Mouse (Mus musculus): ENCODE measurements around the gene Crat.
A peak's percentile ranks its signal among the peaks of the same experiment; 100 is the strongest.

Gene Crat

GRCm38 (mm10) chr2:30415157-30415935 lies at the start of gene Crat:
Gene Crat, minus strand, starts transcription at chr2:30415813.
- DNase-seq (ENCODE audit: low spot score) = peak; percentile 93

DNA sequence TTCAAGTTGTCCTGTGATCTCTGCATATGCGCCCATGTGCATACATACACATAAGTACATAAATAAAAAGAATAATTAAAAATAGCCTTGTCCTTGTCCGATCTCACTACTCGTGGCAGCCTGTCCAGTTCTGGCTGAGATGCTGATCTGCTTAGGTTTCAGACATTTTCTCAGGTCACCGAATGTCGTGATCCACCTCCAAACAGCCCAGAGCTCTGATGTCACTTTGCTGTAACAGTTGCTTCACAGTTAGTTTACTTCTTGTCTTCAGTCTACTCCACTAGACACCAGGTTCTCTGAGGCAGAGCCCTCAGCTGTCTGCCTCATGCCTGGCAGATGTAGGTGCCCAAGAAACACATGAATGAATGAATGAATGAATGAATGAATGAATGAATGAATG lies 48.8 kb upstream of the Crat start:
- peak; percentile 66 for DNase-seq (ENCODE audit: low spot score)

- DNase-seq (ENCODE audit: low spot score) = peak; percentile 93
Observed at GRCm38 (mm10) chr2:30463904-30464330, 48.3 kb upstream of the Crat start.

DNA sequence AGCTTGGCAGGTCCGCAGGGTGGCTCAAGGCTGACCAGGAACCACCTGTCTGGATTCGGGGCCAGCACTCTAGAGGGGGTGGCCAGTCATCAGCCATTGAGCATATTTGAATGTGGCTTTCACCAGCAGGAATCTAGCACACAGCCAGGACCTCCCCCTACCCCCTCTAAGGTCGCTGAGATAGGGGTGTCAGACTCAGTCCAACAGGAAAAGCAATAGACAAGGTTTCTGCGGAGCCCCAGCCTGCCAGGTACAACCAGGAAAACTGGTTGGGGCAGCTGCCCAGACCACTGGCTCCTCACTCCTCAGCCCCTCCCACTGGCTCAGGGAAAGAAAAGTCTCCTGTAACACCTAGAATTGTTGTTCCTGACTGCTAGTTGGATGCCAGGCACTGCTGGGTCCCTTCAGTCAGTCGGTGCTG lies 47.7 kb upstream of the Crat start:
- no peak for DNase-seq (ENCODE audit: low spot score)

GRCm38 (mm10) chr2:30459241-30459640 lies 43.6 kb upstream of the Crat start:
- DNase-seq (ENCODE audit: low spot score) = no peak

DNA sequence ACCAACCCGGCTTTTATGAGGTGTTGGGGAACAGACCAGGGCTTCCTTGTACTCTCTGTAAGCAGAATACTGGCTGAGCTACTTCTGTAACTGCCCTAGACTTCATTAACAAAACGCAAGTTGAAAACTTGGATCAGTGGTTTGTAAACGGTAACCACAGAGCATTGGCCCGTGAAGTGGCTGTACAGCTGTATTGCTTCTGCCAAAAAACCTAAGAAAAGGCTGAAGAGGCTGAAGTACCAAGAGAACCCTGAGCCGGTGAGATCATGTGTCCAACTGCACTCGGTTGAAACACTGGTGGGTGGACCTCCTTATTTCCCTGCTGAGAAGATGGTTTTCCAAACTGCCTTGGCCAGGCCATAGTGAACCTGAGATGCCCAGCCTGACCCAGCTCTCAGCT lies 42.7 kb upstream of the Crat start:
- no peak for DNase-seq (ENCODE audit: low spot score)

DNA sequence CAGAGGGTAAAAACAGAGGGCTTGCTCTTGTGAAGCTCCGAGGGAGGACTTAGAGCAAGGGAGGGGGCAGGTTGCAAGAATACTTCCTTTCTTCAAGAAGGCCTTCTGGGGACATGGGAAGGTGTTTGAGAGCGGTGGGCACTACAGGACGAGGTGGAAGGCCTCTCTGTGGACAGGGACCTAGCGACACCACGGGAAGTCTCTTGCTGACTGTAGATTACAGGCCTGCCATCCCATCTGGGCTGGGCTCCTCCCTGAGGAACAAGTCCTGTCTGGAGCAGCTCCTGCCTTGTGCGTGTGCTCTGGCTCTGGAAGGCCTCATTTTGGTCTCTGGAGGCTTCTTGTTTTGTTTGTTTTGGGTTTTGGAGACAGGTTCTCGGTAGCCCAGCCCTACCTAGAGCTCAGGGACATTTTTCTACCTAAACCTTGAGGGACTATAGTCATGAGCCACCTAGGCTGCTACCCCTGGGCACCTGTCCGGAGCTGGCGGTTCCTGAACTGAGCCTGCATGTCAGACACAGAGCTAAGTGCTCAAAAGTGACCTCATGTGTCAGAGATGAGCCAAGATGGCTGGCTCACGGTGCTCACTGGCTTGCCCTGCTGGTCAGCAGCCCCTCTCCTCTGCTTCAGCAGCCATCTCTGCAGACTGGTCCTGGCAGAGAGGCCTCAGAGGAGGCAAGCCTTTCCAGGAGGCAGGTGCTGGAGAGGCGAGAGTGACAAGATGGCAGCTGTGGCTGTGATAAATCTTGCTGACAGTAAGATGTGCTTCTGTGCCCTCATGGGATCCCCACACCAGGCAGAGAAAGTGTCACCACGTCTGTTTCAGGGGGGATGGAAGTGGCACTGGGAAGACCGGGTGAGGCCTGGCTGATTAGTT lies 40.7 kb upstream of the Crat start:
- DNase-seq (ENCODE audit: low spot score) = peak; percentile 52

DNA sequence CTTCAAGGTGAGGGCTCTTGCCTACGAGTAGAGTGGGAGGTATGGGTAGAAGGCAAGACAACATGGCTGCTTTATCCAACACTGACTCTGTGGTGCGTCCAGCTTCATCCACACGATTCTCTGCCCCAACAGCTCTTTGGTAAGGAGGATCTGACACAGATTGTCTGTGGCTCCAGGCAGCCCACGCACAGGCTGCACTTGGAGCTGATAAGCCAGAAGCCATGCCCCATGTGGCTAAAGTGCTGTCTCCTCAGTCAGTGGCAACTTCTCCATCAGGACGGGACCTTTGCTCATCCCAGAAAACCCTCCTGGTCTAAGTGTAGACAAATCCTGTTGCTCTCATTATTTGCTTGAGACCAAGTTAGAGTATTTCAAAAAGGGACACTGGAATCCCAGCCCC lies 39.0 kb upstream of the Crat start:
- no peak for DNase-seq (ENCODE audit: low spot score)

- no peak for DNase-seq (ENCODE audit: low spot score)
Observed at GRCm38 (mm10) chr2:30453570-30453969, 38.0 kb upstream of the Crat start.

GRCm38 (mm10) chr2:30451525-30451924 lies 35.9 kb upstream of the Crat start:
- no peak for DNase-seq (ENCODE audit: low spot score)

DNA sequence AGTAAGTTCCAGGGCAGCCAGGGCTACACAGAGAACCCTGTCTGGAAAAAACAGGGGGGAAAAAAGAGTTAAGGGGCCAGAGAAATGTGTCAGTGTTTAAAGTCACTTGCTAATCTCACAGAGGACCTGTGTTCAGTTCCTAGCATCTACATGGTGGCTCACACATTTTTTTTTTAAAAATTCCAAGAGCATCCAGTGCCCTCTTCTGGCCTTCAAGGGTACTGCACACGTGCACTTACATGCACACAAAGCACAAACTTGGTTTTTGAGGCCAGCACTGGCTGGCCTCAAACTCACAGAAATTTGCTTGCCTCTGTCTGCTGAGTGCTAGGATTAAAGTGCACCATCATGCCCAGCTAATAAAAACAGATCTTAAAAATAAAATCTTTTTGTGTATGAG lies 34.9 kb upstream of the Crat start:
- DNase-seq (ENCODE audit: low spot score) = no peak

DNA sequence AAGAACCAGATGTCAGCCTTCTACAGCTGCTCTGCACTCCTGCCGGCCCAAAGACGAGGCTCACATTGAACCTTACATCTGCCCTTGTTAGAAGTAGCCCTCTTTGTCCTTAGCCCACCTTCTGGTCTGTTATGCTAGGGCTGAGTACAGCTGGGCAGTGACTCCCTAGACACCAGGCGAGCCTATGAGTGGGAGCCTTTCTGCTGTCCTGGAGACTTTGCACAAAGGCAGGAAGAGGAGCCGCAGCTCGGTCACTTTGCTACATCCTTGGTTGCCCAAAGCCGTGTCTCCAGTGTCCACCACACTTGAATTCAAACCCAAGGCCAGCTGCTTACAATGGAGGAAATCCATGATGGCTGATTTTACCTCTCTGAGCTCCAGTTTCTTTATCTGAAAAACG lies 32.8 kb upstream of the Crat start:
- DNase-seq (ENCODE audit: low spot score) = no peak

GRCm38 (mm10) chr2:30446891-30447826 lies 31.5 kb upstream of the Crat start:
- no peak for DNase-seq (ENCODE audit: low spot score)

- no peak for DNase-seq (ENCODE audit: low spot score)
Observed at GRCm38 (mm10) chr2:30445312-30445711, 29.7 kb upstream of the Crat start.

- DNase-seq (ENCODE audit: low spot score) = no peak
Observed at GRCm38 (mm10) chr2:30444450-30444849, 28.8 kb upstream of the Crat start.

GRCm38 (mm10) chr2:30444006-30444405 lies 28.4 kb upstream of the Crat start:
- DNase-seq (ENCODE audit: low spot score) = no peak

GRCm38 (mm10) chr2:30443281-30443680 lies 27.7 kb upstream of the Crat start:
- DNase-seq (ENCODE audit: low spot score) = no peak

GRCm38 (mm10) chr2:30442498-30442890 lies 26.9 kb upstream of the Crat start:
- no peak for DNase-seq (ENCODE audit: low spot score)

GRCm38 (mm10) chr2:30441518-30442497 lies 26.2 kb upstream of the Crat start:
- peak; percentile 98 for DNase-seq (ENCODE audit: low spot score)

DNA sequence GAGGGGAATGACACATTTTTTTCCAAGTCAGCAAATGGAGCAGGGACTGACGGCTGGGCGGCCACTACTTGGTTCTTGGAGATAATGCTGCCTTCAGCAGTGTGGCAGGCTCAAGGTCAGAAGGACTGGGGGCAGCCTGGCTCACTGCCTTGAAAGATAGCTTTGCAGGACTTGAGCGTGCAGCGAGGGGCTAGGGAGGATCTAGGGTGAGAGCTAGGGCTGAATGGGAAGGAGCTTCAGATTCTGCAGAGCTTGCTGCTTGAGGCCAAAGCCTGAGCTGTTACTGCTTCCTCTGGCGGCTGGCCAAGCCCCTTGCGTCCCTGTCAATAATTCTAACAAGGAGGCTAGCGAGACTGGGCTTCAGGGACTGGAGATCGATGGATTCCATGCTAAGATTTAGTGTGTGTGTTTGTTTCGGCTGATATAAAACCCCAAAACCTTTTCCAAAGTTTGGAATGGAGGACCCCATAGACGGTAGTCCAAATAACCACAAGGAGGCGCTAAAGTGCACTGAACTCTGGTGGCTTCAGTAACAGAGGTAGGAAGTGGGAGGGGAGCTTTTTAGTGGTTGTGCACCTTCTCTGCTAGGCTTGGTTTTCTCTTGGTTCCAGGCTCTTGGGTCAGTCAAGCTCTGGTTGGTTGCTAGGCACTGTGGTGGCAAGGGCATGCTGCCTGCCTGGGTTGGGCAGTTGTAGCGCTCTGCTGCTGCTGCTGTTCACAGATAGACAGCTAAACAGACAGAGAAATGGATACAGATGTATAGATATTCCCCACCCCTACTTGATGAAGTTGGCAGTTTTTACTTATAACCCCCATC lies 25.3 kb upstream of the Crat start:
- DNase-seq (ENCODE audit: low spot score) = peak; percentile 90
